Mouse (Mus musculus) E14TG2a.4 (cell line): ENCODE measurements around the gene Glyctk.

Experiments used
- CTCF ChIP-seq: conservative IDR thresholded peaks from 2 replicates; pipeline ENCODE4 v1.5.1; 2014; ENCODE audit warnings: low read length
- NANOG ChIP-seq: IDR thresholded peaks from 2 replicates; pipeline ENCODE4 v1.6.1; 2014; ENCODE audit warnings: borderline replicate concordance, low read length, mixed read lengths

GRCm38 (mm10) chr9:106141955-106142354, 16.0 kb downstream of the Glyctk start:
- no peak for TF ChIP-seq CTCF
- TF ChIP-seq NANOG: no peak
